Mouse (Mus musculus) lung, postnatal 25 days (tissue): ENCODE measurements at regions not wholly inside any gene's neighbourhood (a gene's known extent, or its start where the extent isn't known, plus 50 kb on each side); places are given as distances from the start of the nearest gene placed in this dataset.
A peak's percentile ranks its signal among the peaks of the same experiment; 100 is the strongest.
"Not testable (repeated sequence)": the region's sequence is repeated elsewhere in the genome, so short reads cannot be mapped to it uniquely, and the experiment has no call there.

Experiments
- DNase-seq: peaks from one replicate; pipeline ENCODE4 v3.0.0; 2022; ENCODE audit warnings: low spot score

DNA sequence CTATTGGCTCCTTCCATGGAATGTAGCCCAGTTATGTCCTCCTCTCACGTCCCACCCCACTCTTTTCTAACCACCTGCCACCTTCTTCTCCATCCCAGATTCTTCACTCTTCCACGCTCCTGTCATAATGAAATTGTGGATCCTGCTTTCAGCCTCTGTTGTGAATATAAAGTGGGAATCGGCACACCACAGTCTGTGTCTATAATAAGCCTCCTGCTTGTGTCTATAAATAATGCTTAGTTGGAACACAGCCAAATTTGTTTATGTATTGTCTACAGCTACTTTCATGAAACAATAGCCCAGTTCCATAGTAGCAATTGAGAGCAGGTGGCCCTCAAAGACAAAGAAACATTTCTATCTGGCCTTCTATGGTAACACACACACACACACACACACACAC is 137.5 kb upstream of the Rps6ka3 start:
- DNase-seq = no peak

DNA sequence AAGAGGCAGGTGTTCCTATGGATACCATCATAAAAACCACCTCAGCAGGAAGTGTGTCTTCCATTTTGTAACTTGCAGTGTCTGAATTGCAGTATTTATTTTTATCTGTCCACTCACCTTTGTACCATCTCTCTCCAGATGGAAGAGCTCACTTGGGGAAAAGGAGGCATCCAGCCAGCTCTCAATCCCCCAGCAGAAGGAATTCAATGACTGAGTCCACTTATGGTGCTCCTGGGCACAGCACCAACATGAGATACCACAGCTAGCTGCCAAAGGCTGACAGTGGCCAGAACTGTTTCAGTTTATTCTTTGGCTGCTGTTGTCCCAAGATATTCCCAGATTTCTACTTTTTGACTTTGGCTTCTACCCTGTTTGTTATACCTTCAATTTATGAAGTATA is 136.6 kb upstream of the Rps6ka3 start:
- no peak for DNase-seq

DNA sequence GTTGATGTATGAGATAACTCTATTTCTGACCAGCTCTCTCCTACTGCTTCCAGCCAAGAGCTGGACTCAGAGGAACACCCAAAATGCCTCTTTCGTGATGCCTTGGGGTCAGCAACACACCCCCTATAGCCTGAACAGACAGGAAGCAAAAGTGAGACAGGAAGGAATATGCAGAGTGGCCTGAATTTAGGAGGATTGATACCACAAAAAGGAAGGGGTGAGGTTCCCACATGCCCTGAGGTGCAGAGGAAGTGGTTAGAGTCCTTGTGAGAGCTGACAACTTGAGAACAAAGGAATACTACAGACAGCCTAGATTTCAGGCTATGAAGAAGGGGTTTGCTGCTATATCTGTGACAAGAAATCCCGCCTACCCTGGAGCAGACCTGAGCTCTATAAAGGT is 129.6 kb upstream of the Rps6ka3 start:
- no peak for DNase-seq

DNA sequence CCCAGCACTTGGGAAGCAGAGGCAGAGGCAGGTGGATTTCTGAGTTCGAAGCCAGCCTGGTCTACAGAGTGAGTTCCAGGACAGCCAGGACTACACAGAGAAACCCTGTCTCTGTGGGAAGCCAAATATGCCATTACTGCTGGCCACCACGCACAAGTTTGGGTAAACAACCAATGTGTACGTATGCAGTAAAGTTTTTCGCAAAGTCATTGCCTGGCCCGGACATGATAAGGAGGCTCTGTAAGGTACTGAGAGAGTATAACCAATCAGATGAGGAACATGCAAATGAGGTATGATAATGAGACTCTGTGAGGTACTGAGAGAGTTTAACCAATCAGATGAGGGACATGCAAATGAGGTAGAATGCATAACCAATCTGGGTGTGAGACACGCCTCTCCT is 99.5 kb upstream of the Rps6ka3 start:
- DNase-seq = not testable (repeated sequence)

DNA sequence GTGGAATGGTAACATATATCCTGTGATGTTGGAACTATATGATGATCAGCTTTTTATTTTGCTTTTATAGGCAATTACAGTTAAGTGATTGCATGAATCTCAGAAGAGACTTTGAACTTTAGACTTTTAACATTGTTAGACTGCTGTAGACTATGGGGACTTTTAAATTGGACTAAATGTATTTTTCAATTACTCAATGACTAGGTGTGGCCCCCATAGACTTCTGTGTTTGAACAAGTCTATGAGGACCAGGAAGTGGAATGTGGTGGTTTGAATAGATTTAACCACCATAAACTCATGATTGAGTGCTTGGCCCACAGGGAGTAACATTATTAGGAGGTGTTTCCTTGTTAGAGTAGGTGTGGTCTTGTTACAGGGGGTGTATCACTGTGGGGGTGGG is 93.9 kb upstream of the Rps6ka3 start:
- DNase-seq = no peak

DNA sequence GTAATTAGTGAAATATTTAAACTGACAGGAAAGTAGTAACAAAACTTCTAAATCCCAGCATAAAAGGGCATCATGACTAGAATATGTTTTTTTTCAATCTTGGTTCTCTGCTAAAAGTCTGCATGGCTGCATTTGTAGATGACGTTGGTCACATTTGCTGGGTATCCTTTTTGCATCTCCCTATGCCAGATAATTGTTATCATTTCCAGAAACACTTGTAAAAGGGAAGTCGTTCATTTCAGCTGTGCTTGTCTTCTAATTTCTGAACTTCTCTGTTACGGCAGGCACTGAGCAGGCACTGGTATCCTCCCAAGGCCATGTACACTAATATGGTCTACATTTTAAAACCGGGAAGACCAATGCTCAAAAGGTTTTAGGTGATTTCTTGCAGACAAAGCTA is 69.6 kb upstream of the Rps6ka3 start:
- no peak for DNase-seq

DNA sequence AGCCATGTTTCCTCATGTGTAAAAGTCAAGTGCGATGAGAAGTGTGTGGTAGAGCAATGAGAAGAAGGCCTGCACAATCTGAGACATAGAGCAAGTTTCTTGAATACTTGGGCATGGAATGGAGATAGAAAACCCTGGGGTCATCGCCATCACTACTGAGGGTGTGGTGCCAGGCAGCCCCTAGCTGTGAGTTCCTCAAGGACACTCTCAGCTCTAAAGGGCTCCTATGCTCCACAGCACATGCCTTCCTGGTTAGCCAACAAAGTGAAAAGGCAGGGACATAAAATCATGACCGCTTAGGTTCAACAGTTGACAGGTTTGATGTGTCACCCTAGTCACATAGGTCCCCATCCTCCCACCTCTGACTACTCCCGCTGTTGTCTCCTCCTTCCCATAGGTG is 66.8 kb upstream of the Rps6ka3 start:
- no peak for DNase-seq

DNA sequence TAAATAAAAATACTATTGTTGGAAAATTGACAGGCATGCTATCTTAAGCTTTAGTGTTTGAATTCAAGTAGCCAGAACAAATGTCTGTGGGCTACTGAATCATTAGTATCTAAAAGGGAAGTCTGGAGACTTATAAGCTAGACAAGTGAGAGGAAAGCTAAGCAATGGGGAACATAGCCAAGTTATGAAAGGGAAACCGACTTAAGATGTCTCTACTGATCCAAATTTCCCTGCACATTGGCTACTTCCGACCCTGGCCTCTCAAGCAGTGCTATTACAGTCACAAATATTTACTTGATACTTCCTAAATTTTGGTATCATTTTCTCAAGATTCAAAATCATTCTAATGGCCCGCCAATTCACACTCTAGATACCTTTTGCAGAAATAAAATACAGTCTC is 65.4 kb upstream of the Rps6ka3 start:
- no peak for DNase-seq

DNA sequence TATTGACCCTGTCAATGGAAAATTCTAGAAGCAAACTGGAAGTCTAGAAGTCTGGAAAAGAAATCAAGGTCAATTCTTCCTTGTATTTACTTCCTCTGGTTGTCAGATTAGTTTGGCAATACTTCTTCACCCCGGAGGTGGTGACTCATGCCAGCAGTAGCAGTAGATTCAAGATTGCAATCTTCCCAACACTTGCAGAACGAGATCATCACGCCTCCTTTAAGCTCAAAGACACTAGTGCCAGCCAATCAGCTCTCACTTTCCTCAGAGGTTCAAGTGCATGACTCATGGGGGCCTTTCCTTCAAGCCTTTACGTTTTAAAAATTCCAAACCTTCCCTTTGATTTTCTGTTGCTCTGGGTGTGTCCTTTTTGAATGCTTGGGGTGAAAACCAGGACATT is 64.9 kb upstream of the Rps6ka3 start:
- DNase-seq = peak; percentile 60

DNA sequence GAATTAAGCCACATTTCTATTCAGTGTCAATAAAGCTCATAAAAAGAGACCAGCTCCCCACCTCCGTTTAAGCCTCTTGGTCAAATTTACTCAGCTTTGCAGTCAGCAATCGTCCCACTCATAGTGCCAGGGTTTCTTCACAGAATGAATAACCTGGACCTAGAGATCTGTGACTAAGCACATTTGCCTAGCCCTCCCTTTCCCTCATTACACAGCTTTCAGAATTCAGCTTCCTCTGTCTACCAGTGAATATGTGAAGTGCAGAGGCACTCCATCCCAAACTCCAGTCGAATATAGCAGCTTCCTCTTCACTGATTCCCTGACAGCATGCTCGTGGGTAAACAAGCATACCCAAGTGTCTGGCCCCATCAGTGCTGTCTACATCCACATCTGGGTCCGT is 54.3 kb upstream of the Rps6ka3 start:
- DNase-seq = no peak

DNA sequence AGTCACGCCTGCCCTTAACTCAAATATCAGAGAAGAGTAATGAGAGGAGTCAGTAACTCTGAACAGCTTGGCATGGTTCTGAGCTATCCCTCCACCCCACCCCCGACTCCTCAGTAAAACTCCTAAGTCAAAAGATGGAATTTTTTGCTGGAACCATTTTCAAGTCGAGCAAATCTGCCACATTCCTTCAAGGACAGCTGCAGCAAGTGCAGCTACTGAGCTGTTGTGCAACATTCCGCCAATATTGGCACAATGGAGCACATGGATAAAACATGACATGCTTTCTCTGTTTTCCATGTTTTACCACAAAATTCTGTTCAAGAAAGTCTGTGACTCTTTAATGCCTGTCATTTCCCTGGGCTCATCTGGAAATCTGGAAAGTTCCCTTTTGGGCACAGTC is 53.1 kb upstream of the Rps6ka3 start:
- no peak for DNase-seq

DNA sequence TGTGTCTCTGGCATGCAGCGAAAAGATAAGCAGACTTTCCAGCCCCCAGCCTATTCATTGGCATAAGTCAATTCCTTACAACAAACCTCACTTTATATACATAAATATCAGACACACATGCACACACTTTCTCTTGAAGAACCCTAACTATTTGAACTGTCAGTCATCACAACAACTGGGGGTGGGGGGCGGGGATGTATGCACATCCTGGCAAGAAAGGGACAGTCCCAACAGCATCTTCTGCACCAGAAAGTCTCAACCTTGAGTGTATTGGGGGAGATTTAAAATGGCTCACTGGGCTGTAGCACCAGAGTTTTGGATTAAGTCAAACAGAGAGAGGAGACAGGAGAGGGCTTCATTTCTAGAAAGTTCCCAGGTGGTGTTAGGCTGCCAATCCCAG is 50.4 kb upstream of the Rps6ka3 start:
- DNase-seq = no peak
